Mouse (Mus musculus) telencephalon, adult 2 months (tissue): ENCODE measurements at regions not wholly inside any gene's neighbourhood (a gene's known extent, or its start where the extent isn't known, plus 50 kb on each side); places are given as distances from the start of the nearest gene placed in this dataset.
"Not testable (repeated sequence)": the region's sequence is repeated elsewhere in the genome, so short reads cannot be mapped to it uniquely, and the experiment has no call there.

Experiments used
- DNase-seq: peaks from one replicate; pipeline ENCODE4 v3.0.0-alpha.2; 2011; ENCODE audit warnings: low read depth, low spot score

GRCm38 (mm10) chr5:148820476-148820875 is 108.6 kb downstream of the Katnal1 start:
- DNase-seq = peak; percentile 15

- no peak for DNase-seq
Observed at GRCm38 (mm10) chr5:148819423-148819822, 109.7 kb downstream of the Katnal1 start.

GRCm38 (mm10) chr5:148818746-148819145 is 110.4 kb downstream of the Katnal1 start:
- DNase-seq = no peak

- no peak for DNase-seq
Observed at GRCm38 (mm10) chr5:148812840-148813239, 116.3 kb downstream of the Katnal1 start.

- DNase-seq = peak; percentile 40
Observed at GRCm38 (mm10) chr5:148812016-148812415, 117.1 kb downstream of the Katnal1 start.

GRCm38 (mm10) chr5:148809485-148809884 is 119.6 kb downstream of the Katnal1 start:
- DNase-seq = no peak

GRCm38 (mm10) chr5:148809055-148809454 is 120.1 kb downstream of the Katnal1 start:
- DNase-seq = no peak

DNA sequence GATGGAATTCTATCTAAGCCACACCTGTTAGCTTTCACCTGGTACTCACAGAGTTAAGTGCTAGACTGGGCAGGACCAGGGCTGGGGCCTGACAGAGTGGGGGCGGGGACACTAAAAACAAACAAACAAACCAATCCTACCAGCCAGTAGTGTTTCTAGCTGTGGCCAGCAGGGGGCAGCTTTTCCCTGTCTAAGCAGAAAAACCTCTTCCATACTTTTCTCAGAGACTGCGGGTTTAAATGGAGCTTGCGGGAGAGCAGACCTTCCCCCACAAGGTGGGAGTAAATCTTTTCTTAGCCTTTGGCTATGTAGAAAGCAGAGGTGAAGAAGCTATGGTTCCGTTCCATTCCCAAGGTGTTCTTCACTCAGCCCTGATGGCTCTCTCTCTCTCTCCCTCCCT is 120.7 kb downstream of the Katnal1 start:
- DNase-seq = peak; percentile 60

DNA sequence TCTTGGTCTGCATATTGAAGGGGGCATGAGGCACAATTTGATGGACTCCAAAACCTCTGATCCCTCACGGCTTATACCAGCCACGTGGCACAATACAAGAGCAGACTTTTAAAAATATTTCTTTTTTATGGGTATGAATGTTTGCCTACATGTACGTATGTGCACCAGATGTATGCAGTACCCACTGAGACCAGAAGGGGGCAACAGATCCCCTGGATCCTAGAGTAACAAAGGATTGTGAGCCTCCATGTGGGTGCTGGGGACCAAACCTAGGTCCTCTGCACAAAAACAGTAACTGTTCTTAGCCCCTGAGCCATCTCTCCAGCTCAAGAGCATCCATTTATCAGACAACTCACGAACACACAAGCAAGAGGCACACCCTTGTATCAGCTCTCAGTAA is 121.5 kb downstream of the Katnal1 start:
- DNase-seq = no peak

- no peak for DNase-seq
Observed at GRCm38 (mm10) chr5:148805030-148805429, 124.1 kb downstream of the Katnal1 start.

DNA sequence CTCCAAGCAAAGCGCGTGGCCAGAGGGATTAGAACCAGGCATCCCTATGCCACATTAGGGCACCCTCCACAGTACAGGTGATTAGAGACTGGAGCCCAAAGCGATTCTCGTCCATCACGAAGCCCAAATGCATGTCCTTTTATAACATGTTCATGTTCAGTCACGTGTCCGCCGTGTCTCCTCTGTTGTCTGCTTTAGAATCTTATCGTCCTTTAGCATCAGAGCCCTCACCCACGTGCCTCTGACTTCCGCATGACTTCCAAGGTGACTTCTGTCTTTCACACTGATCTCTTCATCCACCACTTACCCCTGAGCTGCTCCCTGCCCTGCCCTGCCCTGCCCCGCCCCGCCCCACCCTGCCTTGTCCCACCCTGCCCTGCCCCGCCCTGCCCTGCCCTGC is 125.3 kb downstream of the Katnal1 start:
- DNase-seq = no peak

- no peak for DNase-seq
Observed at GRCm38 (mm10) chr5:148802720-148803119, 126.4 kb downstream of the Katnal1 start.

GRCm38 (mm10) chr5:148798541-148798940 is 130.6 kb downstream of the Katnal1 start:
- DNase-seq = no peak

GRCm38 (mm10) chr5:148796072-148796471 is 133.0 kb downstream of the Katnal1 start:
- no peak for DNase-seq

DNA sequence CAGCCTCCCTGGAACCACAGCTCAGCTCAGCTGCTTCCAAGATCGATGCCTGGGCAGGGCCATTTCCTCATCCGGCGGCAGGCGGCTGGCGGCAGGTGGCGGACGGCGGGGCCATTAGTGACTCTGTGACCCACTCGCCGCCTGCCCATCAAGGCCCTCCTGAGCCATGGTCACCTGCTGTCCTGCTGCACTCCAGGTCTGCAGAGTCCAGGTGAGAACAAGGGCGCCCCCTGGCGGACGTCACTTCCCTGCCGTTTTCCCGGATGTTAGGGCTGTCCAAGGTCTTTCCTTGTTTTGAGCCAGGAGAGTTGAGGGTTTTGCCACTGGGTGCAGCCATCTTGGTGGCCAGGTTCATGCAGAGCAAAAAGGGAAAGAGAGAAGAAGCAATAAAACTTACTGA is 134.7 kb downstream of the Katnal1 start:
- DNase-seq = no peak

DNA sequence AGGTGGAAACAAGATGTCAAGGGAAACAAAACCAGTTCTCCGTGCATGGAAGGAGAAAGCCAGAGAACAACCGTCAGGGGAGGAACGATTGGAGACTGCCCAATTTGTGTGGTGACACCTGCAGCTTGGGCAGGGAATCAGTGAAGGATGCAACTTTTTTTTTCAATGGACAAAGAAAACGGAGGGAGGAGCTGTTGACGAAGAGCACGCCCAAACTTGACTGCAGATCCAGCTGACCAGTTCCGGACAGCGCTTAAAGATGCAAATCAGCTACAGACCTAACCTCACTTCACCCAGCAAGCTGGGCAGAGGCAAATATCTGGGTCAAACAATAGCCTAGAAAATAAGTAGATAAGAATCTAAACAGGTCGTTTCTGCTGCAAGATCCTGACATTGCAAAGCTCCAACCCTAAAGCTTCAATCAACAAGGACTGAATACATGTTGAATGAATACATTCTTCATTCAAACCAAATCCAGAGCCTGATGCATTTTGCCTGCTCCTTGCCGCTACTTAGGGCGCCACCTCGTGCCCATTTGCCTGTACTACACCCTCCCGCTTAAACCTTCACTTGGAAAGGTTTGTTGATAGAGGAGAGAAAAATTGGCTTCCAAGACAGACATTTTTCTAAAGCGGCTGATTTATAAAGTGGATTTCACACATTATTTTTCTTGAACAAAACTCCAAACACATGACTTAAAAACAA is 136.2 kb downstream of the Katnal1 start:
- no peak for DNase-seq

GRCm38 (mm10) chr5:148791651-148792050 is 137.5 kb downstream of the Katnal1 start:
- DNase-seq = no peak

DNA sequence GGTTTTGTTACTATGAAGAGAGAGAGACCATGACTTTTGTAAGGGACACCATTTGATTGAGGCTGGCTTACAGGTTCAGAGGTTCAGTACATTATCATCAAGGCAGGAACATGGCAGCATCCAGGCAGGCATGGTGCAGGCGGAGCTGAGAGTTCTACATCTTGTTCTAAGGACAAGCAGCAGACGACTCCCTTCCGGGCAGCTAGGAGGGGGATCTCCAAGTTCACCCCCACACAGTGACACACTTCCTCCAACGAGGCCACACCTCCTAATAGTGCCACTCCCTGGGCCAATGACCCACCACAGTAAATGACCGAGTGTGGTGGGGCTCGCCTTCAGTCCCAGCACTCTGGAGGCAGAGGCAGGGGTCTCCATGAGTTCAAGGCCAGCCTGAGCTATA is 138.8 kb downstream of the Katnal1 start:
- not testable (repeated sequence) for DNase-seq

DNA sequence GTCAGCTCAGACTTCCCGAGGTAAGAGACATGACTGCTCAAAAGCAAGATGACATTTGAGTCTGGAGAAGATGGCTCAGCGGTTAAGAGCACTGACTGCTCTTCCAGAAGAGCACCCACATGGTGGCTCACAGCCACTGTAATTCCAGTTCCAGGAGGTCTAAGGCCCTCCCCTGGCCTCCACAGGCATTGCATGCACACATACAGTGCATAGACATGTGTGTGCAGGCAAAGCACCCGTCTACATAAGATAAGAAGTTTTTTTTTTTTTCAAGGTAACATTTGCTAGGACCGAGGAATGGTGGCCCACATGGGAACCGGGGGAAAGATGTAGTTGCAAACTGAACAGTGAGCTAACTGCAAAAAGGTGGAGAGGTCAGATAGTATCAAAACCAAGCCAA is 139.3 kb downstream of the Katnal1 start:
- DNase-seq = no peak

DNA sequence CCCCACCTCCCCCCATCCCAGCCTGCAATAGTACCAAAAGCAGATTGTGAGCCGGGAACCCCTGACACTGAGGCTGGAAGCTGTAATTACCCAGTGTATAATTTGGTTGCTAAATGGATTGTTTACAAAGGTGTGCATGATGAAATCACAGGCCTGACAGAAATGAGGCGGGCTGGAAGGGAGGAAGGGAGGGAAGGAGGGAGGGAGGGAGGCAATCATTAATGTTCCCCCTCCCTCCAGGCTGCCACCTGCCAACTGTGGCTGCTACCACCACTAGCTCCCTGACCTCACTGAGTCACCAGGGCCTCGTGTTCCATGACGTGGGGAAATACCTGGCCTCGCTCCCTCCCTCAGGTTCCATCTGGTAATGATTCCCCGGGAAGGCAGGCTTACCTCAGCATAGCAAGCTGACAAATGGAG is 140.0 kb downstream of the Katnal1 start:
- no peak for DNase-seq

DNA sequence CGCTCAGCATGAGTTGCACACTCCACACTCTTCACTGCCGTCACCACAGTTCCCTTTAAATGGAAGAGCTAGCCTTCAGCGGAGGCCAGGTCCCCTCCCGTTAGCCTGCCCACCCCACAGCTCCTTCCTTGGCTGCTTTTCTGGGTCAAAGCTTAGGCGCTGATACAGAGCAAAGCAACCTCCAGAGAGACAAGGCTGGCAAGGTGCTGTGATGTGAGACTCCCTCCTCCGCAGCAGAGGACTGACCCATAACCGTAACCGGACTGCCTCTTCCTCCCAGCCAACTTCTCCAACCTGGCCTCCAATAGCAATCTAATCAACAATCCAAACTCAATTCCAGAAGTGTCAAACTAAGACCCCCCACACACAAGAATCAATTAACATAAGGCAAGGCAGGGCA is 140.4 kb downstream of the Katnal1 start:
- no peak for DNase-seq

DNA sequence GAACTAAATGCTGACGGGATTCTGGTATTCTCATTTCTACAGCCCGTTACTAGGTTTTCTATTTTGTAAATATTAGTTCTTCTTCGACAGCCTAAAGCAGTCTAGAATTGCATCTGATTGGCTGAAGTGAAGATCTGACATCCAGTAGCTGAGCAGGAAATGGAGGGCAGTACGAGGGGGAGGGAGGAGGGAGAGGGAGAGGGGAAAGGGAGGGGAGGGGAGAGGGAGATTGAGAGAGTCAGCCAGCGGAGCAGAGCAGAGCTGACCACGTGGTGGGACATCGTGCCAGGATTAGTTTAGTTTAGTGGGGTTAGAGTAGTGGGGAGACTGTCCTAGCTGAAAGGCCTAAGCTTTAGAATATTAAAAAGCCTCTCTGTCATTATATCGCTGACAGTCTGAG is 141.8 kb downstream of the Katnal1 start:
- no peak for DNase-seq

GRCm38 (mm10) chr5:148781076-148781475 is 148.0 kb downstream of the Katnal1 start:
- DNase-seq = not testable (repeated sequence)
